Mouse (Mus musculus) liver, adult 2 months (tissue): ENCODE measurements around the gene Mrpl30. TPM values are rescaled to one million over a fixed set of nuclear protein-coding genes. Genes with fewer than 3 reads are reported as not detected.

ENCODE experiments used
- DNase-seq: peaks from one replicate; pipeline ENCODE4 v3.0.0-alpha.2; 2011; ENCODE audit warnings: low read depth, low spot score; ENCODE audit errors: extremely low read depth
- H3K27ac ChIP-seq: fragments of 200-500 bp; replicated peaks from 2 replicates; pipeline ENCODE4 v1.5.1; 2012; ENCODE audit warnings: low read depth, mild to moderate bottlenecking, control low read depth, inconsistent platforms, low read length; ENCODE audit not compliant: insufficient read depth
- H3K27me3 ChIP-seq: fragments of 200-500 bp; 2 replicates; pipeline ENCODE4 v1.6.1; 2012; ENCODE audit warnings: mild to moderate bottlenecking, moderate library complexity, low read length, inconsistent platforms; ENCODE audit not compliant: control insufficient read depth, insufficient read depth
- H3K36me3 ChIP-seq: fragments of 200-500 bp; 2 replicates; pipeline ENCODE4 v1.6.1; 2012; ENCODE audit warnings: low read length, inconsistent platforms; ENCODE audit not compliant: control insufficient read depth, insufficient read depth
- H3K4me1 ChIP-seq: fragments of 200-500 bp; 2 replicates; pipeline ENCODE4 v1.6.1; 2011; ENCODE audit warnings: low read length; ENCODE audit not compliant: control insufficient read depth, insufficient read depth
- H3K4me3 ChIP-seq: fragments of 200-500 bp; 2 replicates; pipeline ENCODE4 v1.5.1; 2011; ENCODE audit warnings: low read depth, mild to moderate bottlenecking, control low read depth, low read length, moderate library complexity; ENCODE audit not compliant: insufficient read depth
- H3K79me2 ChIP-seq: fragments of 200-500 bp; 2 replicates; pipeline ENCODE4 v1.6.1; 2012; ENCODE audit warnings: inconsistent platforms, mild to moderate bottlenecking, low read length, moderate library complexity; ENCODE audit not compliant: control insufficient read depth, insufficient read depth
- H3K9ac ChIP-seq: fragments of 200-500 bp; 2 replicates; pipeline ENCODE4 v1.6.1; 2012; ENCODE audit warnings: low read depth, mild to moderate bottlenecking, control low read depth, inconsistent platforms, low read length
- CTCF ChIP-seq: fragments of 200-500 bp; IDR thresholded peaks from 2 replicates; pipeline ENCODE4 v1.5.1; 2011; ENCODE audit warnings: low read depth, low read length, control low read depth
- POLR2A ChIP-seq: fragments of 200-500 bp; IDR thresholded peaks from 2 replicates; pipeline ENCODE4 v1.6.1; 2011; ENCODE audit warnings: low read length, control low read depth; ENCODE audit not compliant: insufficient read depth; ENCODE audit errors: extremely low read depth
- WGBS: fragments of 180-500 bp; shearing (Covaris S2); methylation state at CpG from one replicate; pipeline ENCODE4 v1.1.7; 2018; 5-methylcytosine and 5-hydroxymethylcytosine counted together
- polyA plus RNA-seq: library from polyadenylated mRNA; depleted of rRNA; stranded (reverse); fragments of >200 nt; gene quantifications from 2 replicates; pipeline ENCODE4 v1.2.3, GENCODE M21; 2012
- total RNA-seq: library from RNA; depleted of rRNA; stranded (reverse); fragments of >200 nt; gene quantifications from 2 replicates; pipeline ENCODE4 v1.2.3, GENCODE M21; 2014

The Mrpl30 gene
- total and polyA plus RNA-seq, 2 experiments: 65.0 to 111 TPM

- Histone ChIP-seq H3K4me3 (peak within 1 kb of the TSS; percentile 91), H3K4me1 (no peaks in the 10 kb centered on the region; the same call in 1 of the 2 replicates), H3K27me3 (no peaks in the 10 kb centered on the region), H3K27ac (peak within 1 kb of the TSS; percentile 68), H3K79me2 (no peaks in the 10 kb centered on the region), H3K9ac (peak within 1 kb of the TSS; percentile 83), H3K36me3 (no peaks in the 10 kb centered on the region)
- 87% methylated on average over 6 of the region's 6 CpGs for WGBS
- no peak for DNase-seq
- no peak for TF ChIP-seq CTCF
- TF ChIP-seq POLR2A: no peak
Measured at GRCm38 (mm10) chr1:37866286-37866685, 24.0 kb upstream of the Mrpl30 start, which contains the start of gene Tsga10. Gene Tsga10, minus strand, starts transcription at chr1:37866429.

- Histone ChIP-seq H3K36me3 (no peaks in the 10 kb centered on the region), H3K79me2 (no peaks in the 10 kb centered on the region), H3K27ac (no peak overlapping the region), H3K4me3 (no peak overlapping the region), H3K9ac (no peak overlapping the region), H3K4me1 (peaks cover 3% of the 10 kb centered on the region; the same call in 1 of the 2 replicates), H3K27me3 (no peaks in the 10 kb centered on the region)
- peak; percentile 50 for DNase-seq
- 76% methylated on average over 1 of the region's 1 CpGs for WGBS
- TF ChIP-seq CTCF: peak; percentile 62; the same call in 1 of the 2 replicates
- no peak for TF ChIP-seq POLR2A
Measured at GRCm38 (mm10) chr1:37867056-37867455, 23.2 kb upstream of the Mrpl30 start.

- 75% methylated on average over 10 of the region's 10 CpGs for WGBS
- TF ChIP-seq POLR2A (no peak), CTCF (no peak)
- Histone ChIP-seq H3K27ac (no peak overlapping the region), H3K4me3 (no peak overlapping the region), H3K36me3 (no peaks in the 10 kb centered on the region), H3K79me2 (no peaks in the 10 kb centered on the region), H3K27me3 (no peaks in the 10 kb centered on the region), H3K9ac (no peak overlapping the region), H3K4me1 (peaks cover 3% of the 10 kb centered on the region)
- DNase-seq: no peak
Measured at GRCm38 (mm10) chr1:37867684-37868322, 22.5 kb upstream of the Mrpl30 start.

- Histone ChIP-seq H3K4me1 (peaks cover 5% of the 10 kb centered on the region), H3K36me3 (no peaks in the 10 kb centered on the region), H3K27ac (no peak overlapping the region), H3K27me3 (no peaks in the 10 kb centered on the region), H3K9ac (no peak overlapping the region), H3K79me2 (no peaks in the 10 kb centered on the region), H3K4me3 (no peak overlapping the region)
- 75% methylated on average over 10 of the region's 10 CpGs for WGBS
- no peak for TF ChIP-seq CTCF
- no peak for TF ChIP-seq POLR2A
- no peak for DNase-seq
Measured at GRCm38 (mm10) chr1:37868640-37869039, 21.6 kb upstream of the Mrpl30 start.

GRCm38 (mm10) chr1:37869362-37869761 lies 20.9 kb upstream of the Mrpl30 start:
- Histone ChIP-seq H3K27me3 (no peaks in the 10 kb centered on the region), H3K36me3 (no peaks in the 10 kb centered on the region), H3K79me2 (no peaks in the 10 kb centered on the region), H3K9ac (no peak overlapping the region), H3K4me1 (peaks cover 5% of the 10 kb centered on the region), H3K27ac (no peak overlapping the region), H3K4me3 (no peak overlapping the region)
- no peak for TF ChIP-seq CTCF
- no peak for TF ChIP-seq POLR2A
- 32% methylated on average over 2 of the region's 2 CpGs for WGBS
- no peak for DNase-seq

- TF ChIP-seq POLR2A: no peak
- no peak for TF ChIP-seq CTCF
- peak within 1 kb of the TSS; percentile 73 for H3K27ac ChIP-seq
- H3K79me2 ChIP-seq: no peaks in the 10 kb centered on the region
- peaks cover 5% of the 10 kb centered on the region for H3K4me1 ChIP-seq
- peak within 1 kb of the TSS; percentile 69 for H3K9ac ChIP-seq
- H3K27me3 ChIP-seq: no peaks in the 10 kb centered on the region
- peak within 1 kb of the TSS; percentile 59 for H3K4me3 ChIP-seq
- 17% methylated on average over 7 of the region's 7 CpGs for WGBS
- no peak for DNase-seq
- H3K36me3 ChIP-seq: peaks cover 16% of the 10 kb centered on the region; the same call in 1 of the 2 replicates
Measured at GRCm38 (mm10) chr1:37871704-37872103, 18.6 kb upstream of the Mrpl30 start, which contains the start of gene Lipt1. Gene Lipt1, plus strand, starts transcription at chr1:37871738.
